Mouse (Mus musculus): ENCODE measurements at regions not wholly inside any gene's neighbourhood (a gene's known extent, or its start where the extent isn't known, plus 50 kb on each side); places are given as distances from the start of the nearest gene placed in this dataset.

DNA sequence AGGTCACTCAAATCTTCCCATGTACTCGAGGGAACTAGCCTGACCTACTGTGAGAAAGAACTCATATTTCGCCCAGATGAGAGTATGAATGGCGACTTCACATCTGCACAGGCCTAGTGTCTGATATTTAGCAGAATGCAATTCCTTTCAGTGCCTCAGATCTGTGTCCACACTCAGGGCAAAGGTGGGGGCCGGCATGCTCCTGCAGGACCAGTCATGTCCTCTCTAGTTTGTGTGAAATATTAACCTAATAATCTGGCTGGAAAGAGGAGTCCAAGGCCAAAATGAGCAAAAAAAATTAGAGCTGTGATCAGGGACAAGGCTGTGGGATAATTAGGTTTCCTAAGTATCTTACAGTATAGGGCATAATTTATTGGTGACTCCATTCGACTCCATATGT is 292.1 kb downstream of the Irs2 start:
- no peak for DNase-seq (ENCODE audit: low spot score in 2 of 2)

DNA sequence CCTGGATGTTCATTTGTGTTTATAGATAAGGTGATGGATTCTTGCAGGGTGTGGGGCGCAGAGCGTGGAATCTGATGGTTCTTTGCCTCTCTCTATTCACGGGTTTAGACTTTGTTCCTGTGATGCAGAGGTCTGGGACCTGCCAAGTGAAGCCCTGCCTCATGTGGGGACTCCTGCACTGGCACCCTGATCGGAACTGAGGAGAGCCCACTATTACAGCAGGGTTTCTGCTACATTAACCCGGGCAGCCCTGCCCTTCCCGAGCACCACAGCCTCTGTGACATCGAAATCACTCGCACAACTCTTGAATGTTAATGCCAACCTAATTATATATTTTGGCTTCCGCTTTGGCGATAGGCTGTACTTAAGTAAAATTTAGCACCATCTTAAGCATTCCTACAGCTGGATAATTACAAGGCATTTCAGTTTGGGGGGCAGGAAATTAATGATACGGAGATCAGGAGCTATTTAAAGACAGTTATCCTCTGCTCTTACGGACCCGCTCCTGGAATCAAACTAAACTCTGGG is 294.7 kb downstream of the Irs2 start:
- DNase-seq (ENCODE audit: low spot score in 2 of 2) = no peak

DNA sequence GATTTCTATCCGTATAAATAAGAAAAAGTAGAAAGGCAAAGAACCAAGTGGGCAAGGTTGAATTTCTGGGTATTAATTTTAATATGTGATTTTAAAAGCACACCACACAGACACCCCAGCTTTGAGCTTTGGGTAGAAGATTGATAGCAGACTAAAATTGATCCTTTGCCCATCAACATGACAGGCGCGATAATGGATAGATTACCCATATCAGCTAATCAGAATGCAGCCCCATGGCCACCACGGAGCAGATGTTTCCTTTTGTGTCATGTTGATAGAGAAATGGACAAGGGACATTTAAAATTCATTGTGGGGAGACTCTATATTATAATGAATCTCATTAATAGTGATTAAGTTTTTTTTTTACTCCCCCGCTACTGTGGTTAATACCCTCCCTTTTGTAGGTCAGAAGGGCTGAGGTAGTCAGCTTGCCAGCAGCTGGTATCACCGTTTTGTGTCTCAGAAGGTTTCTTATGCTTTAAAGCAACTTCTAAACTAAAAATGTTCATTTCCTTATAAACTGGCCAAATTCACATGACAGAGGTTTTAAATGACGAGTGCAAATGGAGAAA is 296.1 kb downstream of the Irs2 start:
- no peak for DNase-seq (ENCODE audit: low spot score in 2 of 2)

DNA sequence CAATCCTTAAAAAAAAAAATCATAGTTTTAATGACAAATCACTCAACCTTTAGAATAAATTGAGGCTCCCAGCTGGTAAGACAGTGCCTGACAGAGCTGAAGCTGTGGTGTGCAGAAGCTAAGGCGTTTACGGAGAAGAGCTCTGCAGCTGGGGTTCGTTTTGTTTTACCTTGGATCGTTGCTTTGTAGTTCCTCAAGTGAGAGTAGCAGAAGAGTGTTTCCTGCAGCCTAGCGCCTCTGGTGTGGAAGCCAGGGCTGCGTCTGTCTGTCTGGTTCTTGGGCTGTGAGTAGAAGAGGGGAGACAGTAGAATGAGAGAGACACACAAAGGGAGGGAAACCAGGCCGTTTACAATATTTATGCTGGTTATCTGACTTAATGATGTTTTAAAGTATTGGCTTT is 296.8 kb downstream of the Irs2 start:
- DNase-seq (ENCODE audit: low spot score in 2 of 2) = no peak

DNA sequence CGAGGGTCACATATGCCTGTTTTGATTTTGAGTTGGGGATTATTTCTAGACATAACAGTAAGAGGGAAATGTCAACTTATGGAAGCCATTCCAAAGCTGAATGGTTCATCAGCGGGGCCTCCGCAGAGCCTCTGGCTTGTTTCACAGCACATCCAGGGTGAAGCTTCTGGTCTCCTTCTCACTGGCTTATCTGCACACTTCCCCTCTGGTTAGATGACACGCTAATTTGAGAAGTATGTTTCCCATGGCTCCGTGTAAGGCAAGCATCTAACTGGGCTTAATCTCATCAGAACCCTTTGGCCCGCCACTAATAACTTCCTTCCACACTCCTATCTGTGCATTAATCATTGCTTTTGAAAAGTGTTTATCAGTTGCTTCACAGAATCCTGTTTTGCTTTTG is 299.7 kb downstream of the Irs2 start:
- DNase-seq (ENCODE audit: low spot score in 2 of 2) = no peak

DNA sequence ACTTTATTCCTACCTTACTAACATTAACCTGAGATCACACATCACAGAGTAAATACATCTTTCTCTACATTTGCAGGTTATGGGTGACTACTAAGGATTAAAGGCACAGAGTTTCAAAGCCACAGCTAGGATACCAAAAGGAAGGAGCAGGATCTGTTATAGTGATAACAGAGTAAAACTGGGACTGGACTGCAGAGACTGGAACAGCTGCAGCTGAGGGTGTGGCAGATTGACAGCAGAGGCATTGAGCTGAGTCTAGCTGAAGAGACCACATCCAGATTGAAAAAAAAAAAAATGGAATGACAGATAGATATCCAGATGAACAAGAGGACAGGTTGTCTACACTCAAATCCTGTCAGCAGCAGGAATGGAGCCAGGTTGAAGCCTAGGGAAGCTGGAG is 301.1 kb downstream of the Irs2 start:
- no peak for DNase-seq (ENCODE audit: low spot score in 2 of 2)

DNA sequence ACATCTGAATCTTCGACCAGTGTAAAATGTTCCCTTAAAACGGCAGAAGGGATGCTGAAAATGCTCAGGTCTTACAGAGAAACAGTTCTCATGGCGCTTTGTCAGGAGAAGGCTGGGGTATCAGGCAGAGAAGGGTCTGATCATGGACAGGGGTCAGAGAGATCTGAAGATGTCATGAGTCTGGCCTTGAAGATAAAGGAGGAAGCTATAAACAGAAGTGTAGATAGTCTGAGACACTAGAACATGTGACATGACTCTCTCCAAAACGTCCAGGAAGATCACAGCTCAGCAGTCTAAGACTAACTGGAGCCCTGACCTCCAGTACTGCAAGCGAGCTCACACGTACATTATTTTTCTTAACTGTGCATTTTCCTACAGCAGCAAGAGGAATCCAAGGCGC is 302.3 kb downstream of the Irs2 start:
- no peak for DNase-seq (ENCODE audit: low spot score in 2 of 2)

DNA sequence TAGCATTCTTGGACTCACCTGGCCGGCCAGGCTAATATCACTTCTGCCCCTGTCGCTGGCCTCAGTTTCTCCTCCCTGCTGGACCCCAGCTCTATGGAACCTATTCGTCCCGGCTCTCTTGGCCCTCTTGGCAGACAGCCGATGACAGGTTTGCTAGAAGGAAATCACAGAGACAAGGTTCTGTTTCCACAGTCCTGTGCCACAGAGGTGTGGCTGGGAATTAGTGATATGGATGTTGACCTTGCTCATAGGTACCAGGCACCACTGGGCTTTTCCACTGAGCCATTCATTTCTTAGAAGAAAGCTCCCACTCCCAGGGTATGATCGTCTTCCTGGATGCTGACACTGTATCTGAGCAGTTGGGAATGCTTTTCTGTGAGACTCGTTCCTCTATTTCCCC is 305.5 kb downstream of the Irs2 start:
- DNase-seq (ENCODE audit: low spot score in 2 of 2) = no peak

DNA sequence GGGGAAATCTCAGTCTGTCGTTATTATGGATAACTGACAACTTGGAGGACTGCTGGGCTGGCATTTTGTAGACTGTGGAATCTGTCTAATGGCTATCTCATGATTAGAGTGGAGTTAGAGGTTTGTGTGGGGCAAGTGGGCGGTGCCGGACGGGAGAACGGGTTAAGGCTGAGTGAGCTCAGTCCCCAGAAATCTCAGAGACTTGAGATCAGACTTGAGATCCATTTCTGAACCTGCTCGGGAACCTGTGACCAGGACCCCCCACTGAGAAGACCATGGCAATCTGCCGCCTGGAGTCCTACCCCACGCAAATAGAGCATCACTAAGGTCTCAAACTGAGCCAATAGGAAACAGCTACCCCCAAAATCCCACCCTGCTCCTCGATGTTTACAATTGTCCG is 306.0 kb downstream of the Irs2 start:
- DNase-seq (ENCODE audit: low spot score in 2 of 2) = no peak

DNA sequence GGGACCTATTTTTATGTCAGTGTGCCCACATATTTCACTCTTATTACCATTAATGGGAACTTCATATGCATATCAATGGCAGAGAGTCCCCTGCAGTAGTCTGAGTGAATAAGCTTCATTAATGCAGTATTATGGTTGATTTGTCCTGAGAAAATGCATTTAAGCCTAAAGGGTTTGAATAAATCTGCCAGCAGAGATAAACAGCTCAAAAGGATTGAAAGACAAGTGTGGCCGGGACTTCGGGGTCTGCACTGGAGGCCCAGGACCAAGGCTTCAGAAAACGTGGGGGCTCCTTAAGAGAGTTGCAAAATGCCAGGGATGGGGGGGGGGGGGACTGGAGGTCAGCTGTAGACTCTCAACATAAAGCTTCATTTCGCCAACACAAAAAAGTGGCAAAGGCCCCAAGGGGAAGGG is 306.6 kb downstream of the Irs2 start:
- DNase-seq (ENCODE audit: low spot score in 2 of 2) = no peak

DNA sequence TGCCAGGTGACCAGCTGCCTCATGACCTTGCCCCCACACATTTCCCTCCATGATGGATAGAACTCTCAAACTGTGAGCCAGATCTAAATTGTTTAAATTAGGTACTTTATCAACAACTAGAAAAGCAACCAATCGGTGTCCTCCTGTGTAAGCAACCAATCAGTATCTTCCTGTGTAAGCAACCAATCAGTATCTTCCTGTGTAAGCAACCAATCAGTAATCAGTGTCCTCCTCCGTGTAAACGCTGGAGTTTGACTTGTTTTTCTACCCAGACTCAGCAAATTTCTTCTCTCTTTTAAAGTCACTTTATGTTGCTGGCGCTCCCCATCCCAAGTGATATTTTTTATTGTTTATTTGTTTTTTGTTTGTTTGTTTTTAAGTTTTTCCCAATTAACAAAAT is 307.0 kb downstream of the Irs2 start:
- DNase-seq (ENCODE audit: low spot score in 2 of 2) = no peak

DNA sequence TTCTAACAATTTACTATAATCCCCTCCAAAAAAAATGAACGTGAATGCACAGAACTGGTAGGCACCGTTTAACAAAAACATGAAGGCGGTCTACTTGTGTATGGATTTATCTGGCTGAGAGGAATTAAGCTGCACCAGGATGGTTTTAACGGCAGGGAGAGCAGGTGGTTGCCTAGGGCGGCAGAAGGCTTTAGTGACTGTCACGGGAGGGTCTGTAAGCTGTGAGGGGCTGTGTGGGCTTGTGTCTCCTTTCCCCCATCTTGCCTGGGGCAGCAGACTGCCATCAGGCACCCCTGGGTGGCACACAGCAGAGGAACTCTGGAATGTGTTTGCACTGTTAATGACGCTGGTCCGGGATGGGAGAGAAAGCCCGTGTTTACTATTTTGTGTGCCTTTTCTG is 308.6 kb downstream of the Irs2 start:
- no peak for DNase-seq (ENCODE audit: low spot score in 2 of 2)

DNA sequence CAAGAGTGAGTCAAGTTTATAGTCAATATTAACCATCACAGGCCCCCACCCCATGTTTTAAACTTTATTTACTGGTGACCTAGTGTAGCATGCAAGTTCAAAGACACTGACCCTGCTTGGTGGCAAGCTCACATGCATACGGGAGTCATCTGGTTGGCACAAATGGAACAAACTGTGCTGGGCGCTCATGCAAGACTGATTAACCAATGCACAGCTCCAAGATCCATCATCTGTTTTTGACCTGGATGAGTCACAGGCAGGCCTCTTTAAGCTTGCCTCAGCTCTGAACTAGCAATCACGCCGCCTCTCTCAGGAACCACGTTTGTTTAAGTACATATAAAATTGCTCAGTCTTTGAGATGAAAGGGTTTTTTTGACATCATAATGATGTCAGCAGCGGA is 313.1 kb downstream of the Irs2 start:
- no peak for DNase-seq (ENCODE audit: low spot score in 2 of 2)

DNA sequence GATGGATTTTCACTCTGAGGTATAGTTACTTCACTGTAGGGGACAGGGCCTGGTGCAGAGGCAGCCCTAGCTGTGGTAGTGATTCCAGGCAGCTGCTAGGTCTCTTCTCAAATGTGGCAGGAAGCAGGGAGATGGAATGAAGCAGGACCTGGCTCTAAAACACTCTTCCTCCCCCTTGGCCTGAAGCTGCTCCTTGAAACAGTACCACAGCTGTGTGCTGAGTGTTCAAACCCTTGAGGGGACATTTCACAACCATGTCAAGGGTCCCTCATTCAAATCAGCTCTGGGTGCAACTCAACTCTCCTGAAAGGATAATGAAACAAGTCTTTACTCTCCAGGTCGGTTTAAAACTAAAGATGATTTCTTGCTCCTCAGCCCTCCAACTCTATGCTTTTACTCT is 317.6 kb downstream of the Irs2 start:
- no peak for DNase-seq (ENCODE audit: low spot score in 2 of 2)

DNA sequence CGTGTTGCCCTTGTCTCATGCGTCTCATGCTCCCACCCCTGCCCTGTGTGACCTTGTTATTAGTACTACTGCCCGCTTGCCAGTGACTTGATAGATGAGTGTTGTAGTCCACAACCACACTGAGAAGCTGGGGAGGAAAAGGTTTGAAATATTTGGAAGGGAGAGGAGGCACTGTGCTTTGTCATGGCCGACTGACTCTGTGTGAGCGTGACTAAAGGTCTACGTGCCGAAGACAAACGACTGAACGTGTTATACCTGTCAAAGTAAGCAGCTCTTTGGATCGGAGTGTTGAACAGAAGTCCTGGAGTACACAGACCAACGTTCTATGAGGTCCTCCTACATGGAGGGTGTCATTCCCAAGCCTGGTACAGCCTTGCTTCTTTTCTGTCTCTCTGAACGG is 318.4 kb downstream of the Irs2 start:
- no peak for DNase-seq (ENCODE audit: low spot score in 2 of 2)

DNA sequence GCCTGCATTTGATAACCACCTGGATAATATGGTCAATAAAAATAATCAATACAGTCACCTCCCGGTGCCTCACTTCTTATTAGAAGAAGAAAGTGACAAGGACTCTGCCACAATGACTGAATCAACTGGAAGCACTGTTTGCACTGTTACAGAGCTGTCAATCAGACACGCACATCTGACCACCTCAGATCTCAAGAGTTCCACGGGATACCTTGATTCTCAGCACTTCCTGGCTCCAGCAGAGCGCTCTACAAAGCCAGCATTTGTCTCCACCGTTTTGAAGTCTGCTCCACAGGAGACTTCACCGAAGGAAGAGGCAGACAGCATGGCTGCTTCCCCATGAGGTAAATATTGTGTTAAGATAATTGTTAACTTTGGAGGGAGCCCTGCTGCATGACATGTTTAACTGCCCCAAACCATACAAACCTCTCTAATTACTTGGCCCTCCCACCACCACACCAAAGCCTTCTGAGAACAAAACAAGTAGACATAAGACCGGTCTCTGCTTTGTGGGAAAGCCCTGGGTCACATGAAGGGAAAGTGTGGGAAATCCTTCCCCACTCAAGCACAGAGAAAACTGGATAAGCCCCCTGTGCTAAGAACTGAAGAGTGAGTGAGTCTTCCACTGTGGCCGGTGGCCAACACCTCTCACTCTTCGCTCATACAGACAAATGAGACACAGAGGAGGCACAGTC is 320.2 kb downstream of the Irs2 start:
- no peak for DNase-seq (ENCODE audit: low spot score in 2 of 2)
